29 mouse cellular contexts compared by ENCODE assay signal in genomic region chr11:69221070-69221469, GRCm38 (mm10). TPM values are rescaled to one million over a fixed set of nuclear protein-coding genes. Genes with fewer than 3 reads are reported as not detected.
DNase-seq lines count a peak whose midpoint lies in the region; ATAC-seq and TF ChIP-seq lines count a peak whose summit lies in the region.
"Had no signal": no experiment of that assay in that cellular context is flagged by ENCODE, and none has a peak within 500 bp of the region (broad histone marks: within the 10 kb centered on the region; RNA-seq: fewer than 3 reads in every experiment).

No protein-coding gene starts in this region.

- H3K4me1 ChIP-seq in liver, embryonic 14.5 days (replicated peaks; ENCODE audit: control insufficient read depth in 2 of 2, insufficient read depth in 2 of 2, low read length in 1 of 2) = no peaks in the 10 kb centered on the region
- no peaks in the 10 kb centered on the region for H3K4me1 ChIP-seq in liver, embryonic 12.5 days
- peaks cover 10% of the 10 kb centered on the region for H3K4me1 ChIP-seq in heart, embryonic 16.5 days (ENCODE audit: control insufficient read depth, insufficient read depth, low read length)
- no peaks in the 10 kb centered on the region for H3K4me1 ChIP-seq in hindbrain, embryonic 11.5 days (replicated peaks; ENCODE audit: control insufficient read depth, insufficient read depth, low read length)
- H3K4me1 ChIP-seq: forebrain, embryonic 13.5 days; liver, embryonic 15.5 days; midbrain, embryonic 10.5 days had no signal

- no peak overlapping the region for H3K9ac ChIP-seq in liver, embryonic 14.5 days (replicated peaks)
- H3K9ac ChIP-seq in liver, embryonic 12.5 days = no peak overlapping the region
- no peak overlapping the region for H3K9ac ChIP-seq in heart, embryonic 16.5 days (ENCODE audit: low read length)
- H3K9ac ChIP-seq in hindbrain, embryonic 11.5 days (ENCODE audit: low read depth, low read length) = no peak overlapping the region
- H3K9ac ChIP-seq: embryonic facial prominence, embryonic 12.5 days; forebrain, embryonic 13.5 days; hindbrain, embryonic 14.5 days; liver, embryonic 15.5 days had no signal

- no peak for TF ChIP-seq EP300 in liver, embryonic 14.5 days (IDR thresholded peaks at IDR 0.05; ENCODE audit: low read depth)

- H3K9me3 ChIP-seq in liver, embryonic 14.5 days (ENCODE audit: control insufficient read depth, low read length) = no peaks in the 10 kb centered on the region
- H3K9me3 ChIP-seq in liver, embryonic 12.5 days (replicated peaks) = no peaks in the 10 kb centered on the region
- H3K9me3 ChIP-seq in heart, embryonic 16.5 days (replicated peaks; ENCODE audit: control insufficient read depth, low read length) = peaks cover 14% of the 10 kb centered on the region
- H3K9me3 ChIP-seq in hindbrain, embryonic 11.5 days (ENCODE audit: control insufficient read depth, low read length) = no peaks in the 10 kb centered on the region
- H3K9me3 ChIP-seq: forebrain, embryonic 13.5 days; G1E; liver, embryonic 15.5 days; midbrain, embryonic 10.5 days had no signal

- no peak overlapping the region for H3K27ac ChIP-seq in liver, embryonic 14.5 days
- H3K27ac ChIP-seq in liver, embryonic 12.5 days = no peak overlapping the region
- 0 out of 2 replicates have a peak overlapping the region, but pooled peaks have one; percentile 38 for H3K27ac ChIP-seq in heart, embryonic 16.5 days (ENCODE audit: low read length)
- H3K27ac ChIP-seq in hindbrain, embryonic 11.5 days (ENCODE audit: low read depth, low read length) = no peak overlapping the region
- H3K27ac ChIP-seq: embryonic facial prominence, embryonic 12.5 days; forebrain, embryonic 13.5 days; gastrocnemius, adult 2 months; hindbrain, embryonic 14.5 days; kidney, postnatal 0 days; liver, embryonic 15.5 days; midbrain, embryonic 10.5 days had no signal

- 53% methylated on average over 4 of the region's 4 CpGs for WGBS in liver, embryonic 14.5 days (ENCODE audit: insufficient replicate concordance)
- WGBS in liver, embryonic 12.5 days (ENCODE audit: insufficient replicate concordance) = 56% methylated on average over 4 of the region's 4 CpGs
- 47% methylated on average over 4 of the region's 4 CpGs for WGBS in heart, embryonic 16.5 days
- WGBS in hindbrain, embryonic 11.5 days = 71% methylated on average over 4 of the region's 4 CpGs

- H3K27me3 ChIP-seq in liver, embryonic 14.5 days (ENCODE audit: control insufficient read depth, insufficient read depth, low read length) = no peaks in the 10 kb centered on the region
- peaks cover 6% of the 10 kb centered on the region; the same call in 1 of the 2 replicates for H3K27me3 ChIP-seq in liver, embryonic 12.5 days (replicated peaks)
- 0 out of 2 replicates have a peak, but pooled peaks cover 3% of the 10 kb centered on the region for H3K27me3 ChIP-seq in heart, embryonic 16.5 days (ENCODE audit: control insufficient read depth, insufficient read depth, low read length)
- H3K27me3 ChIP-seq in hindbrain, embryonic 11.5 days (ENCODE audit: control insufficient read depth, insufficient read depth, low read length) = no peaks in the 10 kb centered on the region
- H3K27me3 ChIP-seq: embryonic facial prominence, embryonic 12.5 days; forebrain, embryonic 13.5 days had no signal

- no peak overlapping the region for H3K4me3 ChIP-seq in liver, embryonic 14.5 days (ENCODE audit: insufficient read depth in 1 of 2, low read depth in 2 of 2, low read length in 2 of 2)
- H3K4me3 ChIP-seq in liver, embryonic 12.5 days = no peak overlapping the region
- H3K4me3 ChIP-seq in heart, embryonic 16.5 days (ENCODE audit: low read length) = no peak overlapping the region
- no peak overlapping the region for H3K4me3 ChIP-seq in hindbrain, embryonic 11.5 days (ENCODE audit: low read depth, low read length)
- H3K4me3 ChIP-seq: embryonic facial prominence, embryonic 12.5 days; erythroblast, embryonic 14.5 days; forebrain, embryonic 13.5 days; gastrocnemius, adult 2 months; liver, embryonic 15.5 days; midbrain, embryonic 10.5 days had no signal

- no peaks in the 10 kb centered on the region for H3K36me3 ChIP-seq in liver, embryonic 14.5 days (replicated peaks; ENCODE audit: control insufficient read depth, insufficient read depth, low read depth)
- no peaks in the 10 kb centered on the region for H3K36me3 ChIP-seq in liver, embryonic 12.5 days
- no peaks in the 10 kb centered on the region for H3K36me3 ChIP-seq in heart, embryonic 16.5 days (ENCODE audit: control insufficient read depth, insufficient read depth)
- no peaks in the 10 kb centered on the region for H3K36me3 ChIP-seq in hindbrain, embryonic 11.5 days (ENCODE audit: control insufficient read depth, insufficient read depth, low read length)
- H3K36me3 ChIP-seq: embryonic facial prominence, embryonic 12.5 days; G1E; liver, embryonic 15.5 days; midbrain, embryonic 10.5 days had no signal

- no peak for DNase-seq in liver, embryonic 14.5 days (ENCODE audit: low read depth in 3 of 3, low spot score in 3 of 3)
- DNase-seq in heart, adult 8-10 months (ENCODE audit: low spot score) = peak; percentile 14
- peak; percentile 67 for DNase-seq in heart, postnatal 4 days
- DNase-seq in hindbrain, embryonic 11.5 days (ENCODE audit: low spot score) = no peak
- DNase-seq: adrenal gland, adult 8-10 months; cerebellum, adult 11-12 months; cerebellum, postnatal 25 days; gastrocnemius, adult 2 months; kidney, adult 2 months; thymus, adult 18-20 months; thymus, postnatal 4 days had no signal

- TF ChIP-seq CTCF in liver, embryonic 14.5 days (IDR thresholded peaks at IDR 0.05; ENCODE audit: low read depth) = peak; percentile 20; the same call in 1 of the 2 replicates

- ATAC-seq in liver, embryonic 14.5 days (ENCODE audit: insufficient read depth) = no peak
- ATAC-seq in liver, embryonic 12.5 days = no peak
- peak; percentile 79 for ATAC-seq in heart, embryonic 16.5 days (replicated peaks; ENCODE audit: extremely low read depth, insufficient read depth, low FRiP score)
- no peak for ATAC-seq in hindbrain, embryonic 11.5 days (ENCODE audit: low FRiP score)
- ATAC-seq in erythroblast, adult 5-6 weeks (replicated peaks; ENCODE audit: low FRiP score, poor library complexity, severe bottlenecking) = no peak
- no peak for ATAC-seq in frontal cortex, adult (ENCODE audit: low TSS enrichment)
- ATAC-seq: forebrain, embryonic 13.5 days; inflammation-experienced regulatory T-cells, adult 6 months; lung, postnatal 0 days; Patski had no signal

- no peak overlapping the region for H3K4me2 ChIP-seq in liver, embryonic 14.5 days (ENCODE audit: low read depth)
- no peak overlapping the region for H3K4me2 ChIP-seq in liver, embryonic 12.5 days
- no peak overlapping the region for H3K4me2 ChIP-seq in heart, embryonic 16.5 days (ENCODE audit: low read depth, low read length)
- no peak overlapping the region for H3K4me2 ChIP-seq in hindbrain, embryonic 11.5 days (replicated peaks; ENCODE audit: low read depth, low read length)
- H3K4me2 ChIP-seq: embryonic facial prominence, embryonic 12.5 days; forebrain, embryonic 13.5 days; hindbrain, embryonic 14.5 days; liver, embryonic 15.5 days had no signal

RNA-seq across cellular contexts. Expression of gene Gucy2e, which starts 15.8 kb away (rescaled TPM):
- not detected in 2 replicates for polyA plus RNA-seq in liver, embryonic 14.5 days (2012; rRNA removed)
- polyA plus RNA-seq in liver, embryonic 14.5 days (2014; fragmentation: Nextera tagmentation; extraction: Ambion mirVana) = not detected in 2 replicates
- polyA plus RNA-seq in liver, embryonic 12.5 days (2016; fragmentation: Nextera tagmentation; extraction: Ambion mirVana) = not detected in 2 replicates
- 1 to 10 TPM; 1.7 to 2.5 (median 2.1) TPM for total RNA-seq in heart, adult 8-10 months (2022)
- polyA plus RNA-seq in heart, embryonic 16.5 days (2015; fragmentation: Nextera tagmentation; extraction: Ambion mirVana) = 0.05 and 0.10 TPM in 2 replicates
- under 1 TPM; 0.09 to 0.12 TPM for total RNA-seq in heart, postnatal 4 days (2021)
- polyA plus RNA-seq in hindbrain, embryonic 11.5 days (2014; fragmentation: Nextera tagmentation; extraction: Ambion mirVana) = 0.07 TPM in 1 of 2 replicates, not detected in the other
- not detected in 2 replicates for total RNA-seq in erythroblast, adult 5-6 weeks (2015; ENCODE audit: low replicate concordance)
- total RNA-seq in erythroblast, adult 5-6 weeks (2017; ENCODE audit: low replicate concordance) = under 0.01 TPM in 1 of 2 replicates, not detected in the other
- total RNA-seq: adrenal gland, adult 8-10 months; gastrocnemius, adult 2 months had no signal
- polyA plus RNA-seq: erythroblast, embryonic 14.5 days; G1E; limb, embryonic 11.5 days; liver, embryonic 15.5 days; Patski had no signal

RNA-seq across cellular contexts. Expression of gene Alox8, which starts 23.4 kb away (rescaled TPM):
- 0.01 and 0.03 TPM in 2 replicates for polyA plus RNA-seq in liver, embryonic 14.5 days (2012; rRNA removed)
- not detected in 2 replicates for polyA plus RNA-seq in liver, embryonic 14.5 days (2014; fragmentation: Nextera tagmentation; extraction: Ambion mirVana)
- polyA plus RNA-seq in liver, embryonic 12.5 days (2016; fragmentation: Nextera tagmentation; extraction: Ambion mirVana) = not detected in 2 replicates
- total RNA-seq in heart, adult 8-10 months (2022) = 1 to 10 TPM in 3 of 4 experiments, under 1 TPM in 1; 0.89 to 1.8 (median 1.2) TPM
- polyA plus RNA-seq in heart, embryonic 16.5 days (2015; fragmentation: Nextera tagmentation; extraction: Ambion mirVana) = 1.7 TPM in 2 replicates
- 1 to 10 TPM; 3.8 to 5.0 TPM for total RNA-seq in heart, postnatal 4 days (2021)
- polyA plus RNA-seq in hindbrain, embryonic 11.5 days (2014; fragmentation: Nextera tagmentation; extraction: Ambion mirVana) = 0.04 TPM in 1 of 2 replicates, not detected in the other
- total RNA-seq in erythroblast, adult 5-6 weeks (2015; ENCODE audit: low replicate concordance) = not detected in 2 replicates
- total RNA-seq in erythroblast, adult 5-6 weeks (2017; ENCODE audit: low replicate concordance) = 0.34 TPM in 1 of 2 replicates, not detected in the other
- total RNA-seq: adrenal gland, adult 8-10 months; gastrocnemius, adult 2 months had no signal
- polyA plus RNA-seq: erythroblast, embryonic 14.5 days; forebrain, embryonic 13.5 days; G1E; gonadal fat pad, adult 2 months; Patski; stomach, embryonic 14.5 days had no signal

Comparison
In these comparisons a context has a peak if more than half of its experiments do, and no peak if none do; other contexts are left out.
1. DNase-seq: peak in heart, adult 8-10 months (single experiment) and heart, postnatal 4 days (single experiment); none in liver, embryonic 14.5 days (0 of 3) and hindbrain, embryonic 11.5 days (single experiment).